Mouse (Mus musculus) myocyte (in vitro differentiated cells): Measurements from ENCODE around the gene Pycr1.

Experiments used
- MAX ChIP-seq: IDR thresholded peaks from one replicate; pipeline ENCODE4 v1.6.1; 2011; ENCODE audit warnings: low read depth, mild to moderate bottlenecking, control low read depth
- POLR2A ChIP-seq: IDR thresholded peaks from one replicate; pipeline ENCODE4 v1.6.1; 2011; ENCODE audit warnings: low read depth, mild to moderate bottlenecking, control low read depth, moderate library complexity; ENCODE audit not compliant: insufficient read length
- POLR2AphosphoS2 ChIP-seq: IDR thresholded peaks from one replicate; pipeline ENCODE4 v1.6.1; 2011; ENCODE audit warnings: low read depth, control low read depth; ENCODE audit not compliant: insufficient read length

GRCm38 (mm10) chr11:120663714-120664113 lies 20.1 kb upstream of the Pycr1 start:
- TF ChIP-seq POLR2AphosphoS2, result no peak
- TF ChIP-seq POLR2A, result no peak
- no peak for TF ChIP-seq MAX
